Comparison of ENCODE assay signal across 21 mouse cellular contexts in genomic region chr14:13553616-13554370, GRCm38 (mm10).
DNase-seq lines count a peak whose midpoint lies in the region; TF ChIP-seq lines count a peak whose summit lies in the region.
"Had no signal": no experiment of that assay in that cellular context is flagged by ENCODE, and none has a peak within 500 bp of the region (broad histone marks: within the 10 kb centered on the region; RNA-seq: fewer than 3 reads in every experiment).

No protein-coding gene starts in this region.

- no peaks in the 10 kb centered on the region for H3K36me3 ChIP-seq in C2C12 (ENCODE audit: control insufficient read depth, insufficient read depth)
- H3K36me3 ChIP-seq: embryonic facial prominence, embryonic 13.5 days; forebrain, embryonic 10.5 days; heart, embryonic 13.5 days; hindbrain, embryonic 15.5 days had no signal

- TF ChIP-seq CTCF in C2C12 (IDR thresholded peaks at IDR 0.05; ENCODE audit: control insufficient read depth, insufficient read depth, insufficient read length): no peak

- H3K79me2 ChIP-seq in C2C12 (ENCODE audit: control insufficient read depth, insufficient read depth): no peaks in the 10 kb centered on the region

- H3K27me3 ChIP-seq in C2C12 (ENCODE audit: control insufficient read depth, insufficient read depth, insufficient read length): no peaks in the 10 kb centered on the region
- H3K27me3 ChIP-seq: embryonic facial prominence, embryonic 13.5 days; heart, embryonic 13.5 days; hindbrain, embryonic 15.5 days had no signal

- peak; percentile 6 for DNase-seq in adrenal gland, adult 8-10 months
- no peak for DNase-seq in adrenal gland, adult 18-20 months (ENCODE audit: low spot score in 2 of 2)
- DNase-seq in adrenal gland, postnatal 36 days: peak; percentile 8 to 39
- peak; percentile 6 for DNase-seq in retina, embryonic 14.5 days (ENCODE audit: low spot score)
- DNase-seq in liver: no peak
- DNase-seq in neural tube, embryonic 10.5 days (ENCODE audit: extremely low spot score, low spot score): no peak
- no peak for DNase-seq in right cerebral cortex, adult 18-20 months
- DNase-seq: B cell, adult 2 months; cerebellum, adult 11-12 months; cerebellum, adult 9-11 months; cerebellum, postnatal 36 days; gastrocnemius, adult 2 months; gastrocnemius, postnatal 25 days; heart, adult 11 months; heart, postnatal 36 days; kidney, adult 2 months had no signal

- no peak overlapping the region for H3K4me3 ChIP-seq in C2C12 (ENCODE audit: insufficient read depth, poor library complexity, severe bottlenecking)
- H3K4me3 ChIP-seq: embryonic facial prominence, embryonic 13.5 days; forebrain, embryonic 10.5 days; gastrocnemius, adult 2 months; heart, embryonic 13.5 days; hindbrain, embryonic 15.5 days had no signal

- H3ac ChIP-seq in C2C12 (ENCODE audit: control insufficient read depth, insufficient read length, low read depth): no peak overlapping the region

- H3K79me3 ChIP-seq in C2C12 (ENCODE audit: low read depth): no peaks in the 10 kb centered on the region

TF ChIP-seq in C2C12, 6 proteins besides CTCF, POLR2A, EP300 and RAD21:
- TF ChIP-seq FOSL1 (IDR thresholded peaks at IDR 0.05; ENCODE audit: insufficient read depth, low read length, poor library complexity, severe bottlenecking): peak; percentile 77
- no peak for TF ChIP-seq USF1 (IDR thresholded peaks at IDR 0.05; ENCODE audit: low read depth)

Comparison
In these comparisons a context has a peak if more than half of its experiments do, and no peak if none do; other contexts are left out.
1. DNase-seq: peak in adrenal gland, adult 8-10 months (single experiment), adrenal gland, postnatal 36 days (2 of 2) and retina, embryonic 14.5 days (single experiment); none in adrenal gland, adult 18-20 months (0 of 2), liver (single experiment), neural tube, embryonic 10.5 days (single experiment) and right cerebral cortex, adult 18-20 months (single experiment).